Mouse (Mus musculus): ENCODE measurements around the gene Thada.

DNA sequence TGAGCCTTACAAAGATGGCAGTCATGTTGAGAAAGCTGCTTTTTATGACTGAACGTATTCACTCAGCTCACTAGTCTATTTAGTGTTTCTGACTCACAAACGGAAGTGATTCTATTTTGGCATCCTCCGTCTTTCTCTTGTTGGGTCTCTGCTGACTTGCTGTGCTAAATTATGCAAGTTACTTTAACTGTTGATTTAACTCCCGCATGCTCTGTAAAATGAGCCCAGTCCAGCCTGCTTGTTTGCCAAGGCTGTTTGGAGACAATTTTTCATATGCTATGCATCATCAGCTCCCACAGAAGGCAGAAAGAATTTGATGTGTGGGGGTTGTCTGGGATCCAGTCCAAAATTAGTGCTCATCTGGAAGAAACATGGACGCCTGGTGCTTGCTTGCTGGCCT, 44.4 kb upstream of the Thada start:
- TF ChIP-seq EP300 (IDR thresholded peaks at IDR 0.05; ENCODE audit: insufficient read depth, low read depth, low read length) (no peak), CTCF (IDR thresholded peaks at IDR 0.05) (no peak), POLR2A (IDR thresholded peaks at IDR 0.05; ENCODE audit: insufficient read depth, low read depth, low read length) (no peak)

Measured in heart, adult 2 months (tissue).